20 mouse cellular contexts compared by ENCODE assay signal in genomic region chr14:100353508-100353907, GRCm38 (mm10).
A peak's percentile ranks its signal among the peaks of the same experiment; 100 is the strongest.
DNase-seq lines count a peak whose midpoint lies in the region; ATAC-seq and TF ChIP-seq lines count a peak whose summit lies in the region.
"Had no signal": no experiment of that assay in that cellular context is flagged by ENCODE, and none has a peak within 500 bp of the region (broad histone marks: within the 10 kb centered on the region; RNA-seq: fewer than 3 reads in every experiment).

No protein-coding gene starts in this region.

- no peak overlapping the region for H3K9ac ChIP-seq in limb, embryonic 11.5 days (ENCODE audit: low read length)
- no peak overlapping the region for H3K9ac ChIP-seq in liver, embryonic 16.5 days (ENCODE audit: low read depth, low read length)
- H3K9ac ChIP-seq in stomach, postnatal 0 days (ENCODE audit: low read length) = no peak overlapping the region
- H3K9ac ChIP-seq: hindbrain, embryonic 12.5 days; lung, embryonic 14.5 days had no signal

- H3K36me3 ChIP-seq in embryonic facial prominence, embryonic 10.5 days (replicated peaks) = no peaks in the 10 kb centered on the region
- H3K36me3 ChIP-seq in limb, embryonic 11.5 days (ENCODE audit: control insufficient read depth, insufficient read depth, low read length) = no peaks in the 10 kb centered on the region
- no peaks in the 10 kb centered on the region for H3K36me3 ChIP-seq in liver, embryonic 16.5 days (ENCODE audit: control insufficient read depth, insufficient read depth)
- no peaks in the 10 kb centered on the region for H3K36me3 ChIP-seq in stomach, postnatal 0 days (ENCODE audit: control insufficient read depth, insufficient read depth, low read length)
- H3K36me3 ChIP-seq: G1E; hindbrain, embryonic 12.5 days; midbrain, embryonic 10.5 days had no signal

- H3K4me1 ChIP-seq in embryonic facial prominence, embryonic 10.5 days = peaks cover 28% of the 10 kb centered on the region
- peaks cover 12% of the 10 kb centered on the region for H3K4me1 ChIP-seq in limb, embryonic 11.5 days (ENCODE audit: control insufficient read depth, insufficient read depth, low read length)
- no peaks in the 10 kb centered on the region; the same call in 1 of the 2 replicates for H3K4me1 ChIP-seq in liver, embryonic 16.5 days (ENCODE audit: control insufficient read depth, low read depth, low read length)
- no peaks in the 10 kb centered on the region for H3K4me1 ChIP-seq in stomach, postnatal 0 days (replicated peaks; ENCODE audit: control insufficient read depth, insufficient read depth)

- ATAC-seq in limb, embryonic 11.5 days (ENCODE audit: insufficient number of reproducible peaks, low FRiP score, low TSS enrichment, low read depth) = peak; percentile 77
- no peak for ATAC-seq in liver, embryonic 16.5 days (ENCODE audit: low read depth)
- no peak for ATAC-seq in stomach, postnatal 0 days (ENCODE audit: low FRiP score, low TSS enrichment)
- ATAC-seq in monocyte, adult 5-6 weeks (replicated peaks; ENCODE audit: insufficient number of reproducible peaks, low FRiP score, low TSS enrichment, poor library complexity, severe bottlenecking) = no peak
- ATAC-seq: CD4-positive, CD25-positive, alpha-beta regulatory T cell, adult 4 months had no signal

- peak; percentile 40 for DNase-seq in embryo, embryonic 9.5 days (ENCODE audit: extremely low spot score)
- DNase-seq in embryo, embryonic 11 days = no peak
- DNase-seq in embryonic facial prominence, embryonic 10.5 days (ENCODE audit: low spot score) = peak; percentile 31
- DNase-seq in limb, embryonic 11.5 days (ENCODE audit: low spot score) = peak; percentile 60
- DNase-seq in stomach, postnatal 0 days (ENCODE audit: low spot score) = no peak
- DNase-seq in frontal cortex, postnatal 25 days (ENCODE audit: low spot score in 2 of 2) = no peak
- DNase-seq: adrenal gland, postnatal 36 days; cerebellum, adult 9-11 months; gastrocnemius, postnatal 14 days; kidney, postnatal 36 days; layer of hippocampus, adult 9-11 months; lung, embryonic 14.5 days; lung, postnatal 4 days; thymus, adult 18-20 months had no signal

- H3K27ac ChIP-seq in embryonic facial prominence, embryonic 10.5 days (replicated peaks) = peak overlapping the region; percentile 83
- peak overlapping the region; percentile 91 for H3K27ac ChIP-seq in limb, embryonic 11.5 days (replicated peaks; ENCODE audit: low read depth, low read length)
- peak overlapping the region; percentile 54 for H3K27ac ChIP-seq in liver, embryonic 16.5 days (ENCODE audit: low read length)
- no peak overlapping the region for H3K27ac ChIP-seq in stomach, postnatal 0 days (replicated peaks)
- H3K27ac ChIP-seq: hindbrain, embryonic 12.5 days; midbrain, embryonic 10.5 days had no signal

- no peak for TF ChIP-seq EP300 in stomach, postnatal 0 days (optimal IDR thresholded peaks at IDR 0.05)

- no peak for TF ChIP-seq CTCF in stomach, postnatal 0 days (IDR thresholded peaks at IDR 0.05; ENCODE audit: low read depth)

- no peak overlapping the region for H3K4me3 ChIP-seq in embryonic facial prominence, embryonic 10.5 days
- no peak overlapping the region for H3K4me3 ChIP-seq in limb, embryonic 11.5 days (ENCODE audit: low read depth, low read length)
- H3K4me3 ChIP-seq in liver, embryonic 16.5 days (ENCODE audit: low read depth, low read length) = no peak overlapping the region
- no peak overlapping the region for H3K4me3 ChIP-seq in stomach, postnatal 0 days (ENCODE audit: low read depth, low read length)
- H3K4me3 ChIP-seq: hindbrain, embryonic 12.5 days; midbrain, embryonic 10.5 days had no signal

- no peaks in the 10 kb centered on the region for H3K27me3 ChIP-seq in embryonic facial prominence, embryonic 10.5 days (replicated peaks; ENCODE audit: low read depth, poor library complexity, severe bottlenecking)
- no peaks in the 10 kb centered on the region for H3K27me3 ChIP-seq in limb, embryonic 11.5 days (ENCODE audit: control insufficient read depth, insufficient read depth, low read length)
- no peaks in the 10 kb centered on the region for H3K27me3 ChIP-seq in liver, embryonic 16.5 days (ENCODE audit: control insufficient read depth, insufficient read depth, low read depth, low read length)
- no peaks in the 10 kb centered on the region for H3K27me3 ChIP-seq in stomach, postnatal 0 days (ENCODE audit: control insufficient read depth, insufficient read depth, low read length)
- H3K27me3 ChIP-seq: hindbrain, embryonic 12.5 days had no signal

- H3K4me2 ChIP-seq in limb, embryonic 11.5 days (ENCODE audit: low read depth, severe bottlenecking) = no peak overlapping the region; the same call in 1 of the 2 replicates
- H3K4me2 ChIP-seq in liver, embryonic 16.5 days (ENCODE audit: low read depth, low read length) = no peak overlapping the region
- no peak overlapping the region for H3K4me2 ChIP-seq in stomach, postnatal 0 days (replicated peaks; ENCODE audit: low read depth)
- H3K4me2 ChIP-seq: hindbrain, embryonic 12.5 days; lung, embryonic 14.5 days had no signal

- no peaks in the 10 kb centered on the region for H3K9me3 ChIP-seq in embryonic facial prominence, embryonic 10.5 days
- H3K9me3 ChIP-seq in limb, embryonic 11.5 days (ENCODE audit: control insufficient read depth, low read length) = no peaks in the 10 kb centered on the region
- H3K9me3 ChIP-seq in liver, embryonic 16.5 days (replicated peaks; ENCODE audit: control insufficient read depth, low read length) = no peaks in the 10 kb centered on the region
- H3K9me3 ChIP-seq in stomach, postnatal 0 days (ENCODE audit: control insufficient read depth, low read length) = no peaks in the 10 kb centered on the region
- H3K9me3 ChIP-seq: hindbrain, embryonic 12.5 days; midbrain, embryonic 10.5 days had no signal

- 39% methylated on average over 4 of the region's 4 CpGs for WGBS in embryonic facial prominence, embryonic 10.5 days
- WGBS in limb, embryonic 11.5 days = 20% methylated on average over 4 of the region's 4 CpGs
- 63% methylated on average over 4 of the region's 4 CpGs for WGBS in liver, embryonic 16.5 days (ENCODE audit: insufficient replicate concordance)
- WGBS in stomach, postnatal 0 days = 79% methylated on average over 4 of the region's 4 CpGs

Comparison
In these comparisons a context has a peak if more than half of its experiments do, and no peak if none do; other contexts are left out.
1. DNase-seq: peak in embryo, embryonic 9.5 days (single experiment), embryonic facial prominence, embryonic 10.5 days (single experiment) and limb, embryonic 11.5 days (single experiment); none in embryo, embryonic 11 days (single experiment), stomach, postnatal 0 days (single experiment) and frontal cortex, postnatal 25 days (0 of 2).